Mouse (Mus musculus): ENCODE data around the gene Mrps14. TPM values are rescaled to one million over a fixed set of nuclear protein-coding genes. Genes with fewer than 3 reads are reported as not detected.

Gene Mrps14
- 447 and 541 TPM in 2 replicates for polyA plus RNA-seq (2015; fragmentation: Nextera tagmentation; extraction: Ambion mirVana)

DNA sequence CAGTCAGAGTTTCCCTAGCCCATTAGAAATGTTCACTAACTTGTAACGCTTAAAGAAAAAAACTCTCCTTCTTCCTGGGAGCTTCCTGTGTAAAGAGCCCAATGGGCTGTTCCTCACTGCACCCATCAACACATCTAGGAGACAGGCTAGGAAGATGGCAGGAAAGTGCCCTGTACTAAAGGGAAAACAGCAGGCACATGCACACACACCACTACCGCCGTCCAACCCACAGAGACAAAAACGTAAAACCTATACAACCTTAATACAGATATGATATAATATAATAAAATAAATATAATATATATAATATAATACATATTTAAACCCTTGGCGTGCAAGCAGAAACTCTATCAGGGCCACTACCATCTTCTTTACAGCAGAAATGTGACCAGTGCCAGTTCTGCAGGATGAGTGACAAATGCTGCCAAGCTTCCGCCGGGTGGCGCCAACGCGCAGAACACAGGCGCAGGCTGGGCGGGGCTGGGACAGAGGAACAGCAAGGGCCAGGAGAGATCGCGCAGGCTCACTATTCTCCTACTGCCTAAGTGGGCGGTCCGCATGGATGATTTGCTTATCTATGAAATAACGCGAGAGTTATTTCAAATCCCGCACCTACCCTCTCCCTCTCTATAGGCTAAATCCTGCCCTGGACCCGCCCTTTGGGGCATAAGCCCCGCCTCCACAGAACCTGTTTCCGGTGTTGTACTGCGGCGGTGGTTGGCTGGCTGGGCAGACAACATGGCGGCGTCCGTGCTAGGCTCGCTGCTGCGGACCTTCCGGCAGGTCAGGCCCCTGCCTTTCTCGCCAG, at the start of gene Mrps14:
TSS of gene Mrps14 (plus strand) at position 687 of the 808 bp plus-strand sequence.

DNA sequence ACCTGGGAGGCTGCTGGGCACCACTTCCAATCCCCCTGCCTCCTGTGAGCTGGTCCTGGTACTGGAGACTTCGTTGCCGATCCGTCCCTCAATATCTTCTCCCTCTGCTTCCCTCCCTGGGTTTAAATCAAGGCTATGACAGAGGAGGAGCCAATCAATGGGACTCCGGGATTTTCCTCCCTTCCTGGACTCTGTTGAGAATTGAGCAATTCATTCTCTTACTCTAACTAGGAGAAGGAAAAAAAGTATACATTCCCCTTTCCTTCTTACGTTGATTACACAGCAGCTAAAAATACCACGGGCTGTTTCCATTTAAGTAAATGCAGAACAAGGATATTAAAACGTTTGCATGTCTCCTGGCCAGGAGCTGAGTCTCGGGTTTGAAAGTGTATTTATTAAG, 41.5 kb upstream of the Mrps14 start, which contains the start of gene Tnn:
TSS of gene Tnn (minus strand) at position 101 of the 400 bp plus-strand sequence.

DNA sequence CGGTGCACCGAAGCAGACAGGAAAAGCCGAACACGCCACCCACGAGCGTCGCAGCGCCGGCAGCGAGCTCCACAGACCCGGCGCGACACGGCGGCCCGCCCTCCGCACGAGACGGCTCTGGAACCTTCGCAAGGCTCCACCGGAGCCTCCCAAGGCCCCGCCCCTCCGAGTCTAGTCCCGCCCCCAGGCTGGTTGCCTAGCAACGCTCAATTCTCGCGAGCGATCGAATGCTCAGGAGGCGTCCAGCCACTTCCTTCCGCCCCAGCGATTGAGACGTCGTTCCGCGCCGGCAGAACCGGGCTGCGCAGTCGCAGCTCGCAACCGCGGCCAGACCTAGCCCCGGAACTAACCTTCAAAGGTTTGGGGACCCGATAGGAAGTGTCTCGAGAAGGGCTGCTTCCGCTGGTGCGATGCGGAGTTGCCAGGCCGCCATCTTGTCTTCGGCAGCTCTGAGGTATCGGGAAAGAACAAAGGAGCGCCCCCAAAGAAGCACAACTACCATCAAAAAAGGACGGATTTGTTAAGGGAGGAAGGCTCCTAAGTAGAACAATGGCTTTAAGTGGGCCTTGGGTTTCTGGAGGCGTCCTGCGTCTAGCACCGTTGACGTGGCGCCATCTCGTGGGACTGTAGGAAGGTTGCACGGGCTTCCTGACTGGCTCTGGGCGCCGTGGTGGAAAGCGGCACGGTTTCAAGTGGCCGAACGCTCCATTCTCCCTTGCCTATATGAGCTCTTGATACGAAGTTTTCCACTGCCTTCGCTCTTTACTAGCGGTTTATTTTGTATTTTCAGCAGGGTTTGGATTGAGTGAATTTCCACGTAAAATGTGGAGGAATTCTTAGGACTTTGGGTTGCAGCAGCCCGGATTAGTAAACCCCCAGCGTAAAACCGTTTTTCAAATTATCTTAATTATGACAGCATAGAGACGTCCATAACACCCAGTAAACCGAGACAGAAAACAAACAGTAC, 18.0 kb downstream of the Mrps14 start, which contains the start of gene Cacybp:
TSS of gene Cacybp (minus strand) at position 173 of the 967 bp plus-strand sequence.

Other genes with a start within 250 kb of the Mrps14 start
- 15.1 and 16.2 TPM in 2 replicates for gene 4930523C07Rik, start 150.8 kb upstream of the Mrps14 start, polyA plus RNA-seq (2015; fragmentation: Nextera tagmentation; extraction: Ambion mirVana)
- gene Tnn, start 41.6 kb upstream of the Mrps14 start, polyA plus RNA-seq (2015; fragmentation: Nextera tagmentation; extraction: Ambion mirVana) = 0.06 and 0.22 TPM in 2 replicates
- 214 and 282 TPM in 2 replicates for gene Cacybp, start 17.7 kb downstream of the Mrps14 start, polyA plus RNA-seq (2015; fragmentation: Nextera tagmentation; extraction: Ambion mirVana)

Measured in adrenal gland, postnatal 0 days (tissue).